Mouse (Mus musculus) neural tube, embryonic 11.5 days (tissue): Measurements from ENCODE around the gene Bsg. TPM values are rescaled to one million over a fixed set of nuclear protein-coding genes. Genes with fewer than 3 reads are reported as not detected.
"Not testable (repeated sequence)": the region's sequence is repeated elsewhere in the genome, so short reads cannot be mapped to it uniquely, and the experiment has no call there.

ENCODE experiments used
- ATAC-seq: fragments of 200-750 bp; cut with Nextera tagmentation; 2 replicates; pipeline ENCODE4 v1.8.0; 2017; ENCODE audit warnings: moderate number of reproducible peaks, mild to moderate bottlenecking, moderate TSS enrichment, moderate library complexity; ENCODE audit not compliant: insufficient read depth, low FRiP score, low TSS enrichment
- DNase-seq: peaks from one replicate; pipeline ENCODE4 v3.0.0-alpha.2; 2015; ENCODE audit warnings: low spot score
- H3K27ac ChIP-seq: fragments of 300-500 bp; sonication (generic); 2 replicates; pipeline ENCODE4 v1.5.1; 2014; ENCODE audit warnings: low read depth, mild to moderate bottlenecking, low read length
- H3K27me3 ChIP-seq: fragments of 300-500 bp; sonication (generic); 2 replicates; pipeline ENCODE4 v1.6.1; 2014; ENCODE audit warnings: mild to moderate bottlenecking, low read length, mixed read lengths; ENCODE audit not compliant: control insufficient read depth, insufficient read depth
- H3K36me3 ChIP-seq: fragments of 300-500 bp; sonication (generic); 2 replicates; pipeline ENCODE4 v1.6.1; 2014; ENCODE audit warnings: mild to moderate bottlenecking, low read length, moderate library complexity, mixed read lengths; ENCODE audit not compliant: control insufficient read depth, insufficient read depth
- H3K4me1 ChIP-seq: fragments of 300-500 bp; sonication (generic); 2 replicates; pipeline ENCODE4 v1.6.1; 2014; ENCODE audit warnings: low read length, mixed read lengths; ENCODE audit not compliant: control insufficient read depth, insufficient read depth
- H3K4me2 ChIP-seq: fragments of 300-500 bp; sonication (generic); 2 replicates; pipeline ENCODE4 v1.6.1; 2014; ENCODE audit warnings: low read depth, mild to moderate bottlenecking, moderate library complexity
- H3K4me3 ChIP-seq: fragments of 300-500 bp; sonication (generic); 2 replicates; pipeline ENCODE4 v1.5.1; 2014; ENCODE audit warnings: low read depth, low read length
- H3K9ac ChIP-seq: fragments of 300-500 bp; sonication (generic); 2 replicates; pipeline ENCODE4 v1.6.1; 2014; ENCODE audit warnings: mild to moderate bottlenecking, low read length
- H3K9me3 ChIP-seq: fragments of 300-500 bp; sonication (generic); 2 replicates; pipeline ENCODE4 v1.6.1; 2016; ENCODE audit warnings: low read length; ENCODE audit not compliant: control insufficient read depth
- WGBS: fragments of 180-500 bp; shearing (Covaris S2); extraction: QIAGEN DNeasy Blood & Tissue Kit; methylation state at CpG from one replicate; pipeline ENCODE4 v1.1.7; 2014; 5-methylcytosine and 5-hydroxymethylcytosine counted together
- polyA plus RNA-seq: library from polyadenylated mRNA; unstranded; fragments of >200 nt; fragmentation: Nextera tagmentation; extraction: Ambion mirVana; gene quantifications from 2 replicates; pipeline ENCODE4 v1.2.1, GENCODE M21; 2014

Bsg gene
- polyA plus RNA-seq, 1 experiment from 2014 or later = 595 TPM

GRCm38 (mm10) chr10:79696129-79696651 is 8.1 kb upstream of the Bsg start:
- Histone ChIP-seq H3K4me2 (no peak overlapping the region), H3K27ac (no peak overlapping the region), H3K27me3 (no peaks in the 10 kb centered on the region), H3K4me1 (no peaks in the 10 kb centered on the region), H3K36me3 (no peaks in the 10 kb centered on the region), H3K9me3 (no peaks in the 10 kb centered on the region), H3K9ac (no peak overlapping the region), H3K4me3 (no peak overlapping the region)
- DNase-seq (no peak), ATAC-seq (no peak)
- WGBS = 58% methylated on average over 9 of the region's 9 CpGs

- ATAC-seq (no peak), DNase-seq (no peak)
- Histone ChIP-seq H3K4me2 (no peak overlapping the region), H3K27ac (no peak overlapping the region), H3K36me3 (no peaks in the 10 kb centered on the region), H3K4me1 (no peaks in the 10 kb centered on the region), H3K9ac (no peak overlapping the region), H3K4me3 (no peak overlapping the region), H3K9me3 (no peaks in the 10 kb centered on the region), H3K27me3 (no peaks in the 10 kb centered on the region)
- WGBS = 83% methylated on average over 6 of the region's 6 CpGs
Measured at GRCm38 (mm10) chr10:79697916-79698315, 6.4 kb upstream of the Bsg start.

GRCm38 (mm10) chr10:79698459-79698858 is 5.8 kb upstream of the Bsg start:
- Histone ChIP-seq H3K4me3 (no peak overlapping the region), H3K9ac (no peak overlapping the region), H3K4me1 (no peaks in the 10 kb centered on the region), H3K9me3 (no peaks in the 10 kb centered on the region), H3K27ac (no peak overlapping the region), H3K4me2 (no peak overlapping the region), H3K36me3 (no peaks in the 10 kb centered on the region), H3K27me3 (no peaks in the 10 kb centered on the region)
- ATAC-seq = no peak
- DNase-seq = no peak
- WGBS = 92% methylated on average over 6 of the region's 6 CpGs

- no peaks in the 10 kb centered on the region for H3K27me3 ChIP-seq
- H3K36me3 ChIP-seq = no peaks in the 10 kb centered on the region
- ATAC-seq (no peak), DNase-seq (no peak)
- H3K4me3 ChIP-seq = no peak overlapping the region
- 63% methylated on average over 7 of the region's 7 CpGs for WGBS
- H3K9me3 ChIP-seq = no peaks in the 10 kb centered on the region
- no peak overlapping the region for H3K27ac ChIP-seq
- no peak overlapping the region for H3K4me2 ChIP-seq
- H3K9ac ChIP-seq = no peak overlapping the region
- H3K4me1 ChIP-seq = peaks cover 8% of the 10 kb centered on the region
Measured at GRCm38 (mm10) chr10:79700676-79701075, 3.6 kb upstream of the Bsg start.

- no peak overlapping the region for H3K27ac ChIP-seq
- 62% methylated on average over 10 of the region's 10 CpGs for WGBS
Measured at GRCm38 (mm10) chr10:79701443-79702129, 2.7 kb upstream of the Bsg start.

GRCm38 (mm10) chr10:79702970-79703369 is 1.3 kb upstream of the Bsg start:
- H3K9me3 ChIP-seq, H3K9ac ChIP-seq, DNase-seq, H3K27me3 ChIP-seq, H3K27ac ChIP-seq, H3K4me3 ChIP-seq, H3K4me2 ChIP-seq, H3K36me3 ChIP-seq, ATAC-seq: not testable (repeated sequence)
- peaks cover 15% of the 10 kb centered on the region for H3K4me1 ChIP-seq
- 89% methylated on average over 3 of the region's 4 CpGs for WGBS

More at GRCm38 (mm10) chr10:79701443-79702129, 2.7 kb upstream of the Bsg start:
- DNase-seq (no peak), ATAC-seq (no peak)
- Histone ChIP-seq H3K9ac (no peak overlapping the region), H3K4me1 (peaks cover 15% of the 10 kb centered on the region), H3K36me3 (no peaks in the 10 kb centered on the region), H3K4me3 (no peak overlapping the region), H3K4me2 (no peak overlapping the region), H3K9me3 (no peaks in the 10 kb centered on the region), H3K27me3 (no peaks in the 10 kb centered on the region)

GRCm38 (mm10) chr10:79703541-79703940 is 750 bp upstream of the Bsg start:
- Histone ChIP-seq H3K9ac (no peak overlapping the region), H3K4me1 (peaks cover 15% of the 10 kb centered on the region), H3K4me2 (peak overlapping the region; percentile 43), H3K27ac (no peak overlapping the region), H3K27me3 (no peaks in the 10 kb centered on the region), H3K36me3 (no peaks in the 10 kb centered on the region; the same call in 1 of the 2 replicates), H3K4me3 (peak overlapping the region; percentile 88), H3K9me3 (no peaks in the 10 kb centered on the region)
- 78% methylated on average over 10 of the region's 10 CpGs for WGBS
- no peak for DNase-seq
- ATAC-seq = no peak

- WGBS = 3% methylated on average over 10 of the region's 10 CpGs
- no peak for ATAC-seq
- Histone ChIP-seq H3K4me2 (peak overlapping the region; percentile 94), H3K4me3 (peak overlapping the region; percentile 88), H3K9me3 (no peaks in the 10 kb centered on the region), H3K4me1 (peaks cover 15% of the 10 kb centered on the region), H3K36me3 (peaks cover 11% of the 10 kb centered on the region), H3K9ac (peak overlapping the region; percentile 78), H3K27ac (no peak overlapping the region), H3K27me3 (no peaks in the 10 kb centered on the region)
- no peak for DNase-seq
Measured at GRCm38 (mm10) chr10:79704970-79705360, 674 bp downstream of the Bsg start.

GRCm38 (mm10) chr10:79705951-79706350 is 1.7 kb downstream of the Bsg start:
- ATAC-seq (no peak), DNase-seq (no peak)
- no peaks in the 10 kb centered on the region for H3K27me3 ChIP-seq
- H3K27ac ChIP-seq = no peak overlapping the region
- H3K4me3 ChIP-seq = 0 out of 2 replicates have a peak overlapping the region, but pooled peaks have one; percentile 11
- H3K9ac ChIP-seq = no peak overlapping the region
- H3K4me2 ChIP-seq = peak overlapping the region; percentile 94
- peaks cover 14% of the 10 kb centered on the region for H3K36me3 ChIP-seq
- peaks cover 15% of the 10 kb centered on the region for H3K4me1 ChIP-seq
- H3K9me3 ChIP-seq = no peaks in the 10 kb centered on the region
- WGBS = 73% methylated on average over 5 of the region's 5 CpGs
